26 mouse cellular contexts compared by ENCODE assay signal in the genomic region with DNA sequence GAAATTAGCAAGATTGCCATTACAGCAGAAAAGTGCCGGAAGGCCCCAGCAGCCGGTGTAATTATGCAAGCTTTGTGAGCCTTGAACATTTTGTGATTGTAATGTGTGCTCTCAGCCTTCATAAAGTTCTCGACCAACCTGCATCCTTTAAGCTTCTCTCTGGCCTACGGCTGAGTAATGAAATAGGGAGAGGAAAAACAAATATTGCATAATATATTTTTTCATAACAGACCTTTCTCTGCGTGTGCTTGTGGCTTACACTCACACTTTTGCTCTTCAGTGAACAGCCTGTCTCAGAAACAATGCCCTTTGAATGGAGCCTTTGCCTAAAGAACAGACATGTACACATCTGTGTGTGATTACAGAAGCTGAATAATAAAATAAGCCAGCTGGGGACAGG.
DNase-seq lines count a peak whose midpoint lies in the region; ATAC-seq and TF ChIP-seq lines count a peak whose summit lies in the region.
"Had no signal": no experiment of that assay in that cellular context is flagged by ENCODE, and none has a peak within 500 bp of the region (broad histone marks: within the 10 kb centered on the region; RNA-seq: fewer than 3 reads in every experiment).

No protein-coding gene starts in this region.

- no peak overlapping the region for H3K9ac ChIP-seq in forebrain, embryonic 12.5 days
- H3K9ac ChIP-seq in lung, embryonic 14.5 days: no peak overlapping the region
- H3K9ac ChIP-seq in embryonic facial prominence, embryonic 11.5 days (replicated peaks; ENCODE audit: low read length): no peak overlapping the region
- H3K9ac ChIP-seq: embryonic facial prominence, embryonic 13.5 days; limb, embryonic 15.5 days; liver, embryonic 15.5 days; midbrain, embryonic 12.5 days; neural tube, embryonic 15.5 days; stomach, embryonic 15.5 days had no signal

- no peak overlapping the region for H3K4me3 ChIP-seq in forebrain, embryonic 12.5 days (replicated peaks)
- H3K4me3 ChIP-seq in forebrain, embryonic 10.5 days: no peak overlapping the region
- no peak overlapping the region for H3K4me3 ChIP-seq in lung, embryonic 14.5 days (ENCODE audit: low read depth, low read length)
- no peak overlapping the region for H3K4me3 ChIP-seq in embryonic facial prominence, embryonic 11.5 days (ENCODE audit: low read depth, low read length)
- H3K4me3 ChIP-seq: embryonic facial prominence, embryonic 13.5 days; gastrocnemius, adult 2 months; limb, embryonic 15.5 days; liver, embryonic 15.5 days; midbrain, embryonic 12.5 days; neural tube, embryonic 15.5 days; stomach, embryonic 15.5 days had no signal

- peaks cover 6% of the 10 kb centered on the region for H3K4me1 ChIP-seq in forebrain, embryonic 12.5 days
- peaks cover 8% of the 10 kb centered on the region for H3K4me1 ChIP-seq in forebrain, embryonic 10.5 days
- no peaks in the 10 kb centered on the region; the same call in 1 of the 2 replicates for H3K4me1 ChIP-seq in lung, embryonic 14.5 days (ENCODE audit: insufficient read depth)
- no peaks in the 10 kb centered on the region for H3K4me1 ChIP-seq in embryonic facial prominence, embryonic 11.5 days (ENCODE audit: control insufficient read depth, insufficient read depth, low read length)
- H3K4me1 ChIP-seq: embryonic facial prominence, embryonic 13.5 days; limb, embryonic 15.5 days; liver, embryonic 15.5 days; midbrain, embryonic 12.5 days; stomach, embryonic 15.5 days had no signal

- H3K36me3 ChIP-seq in forebrain, embryonic 12.5 days (replicated peaks): no peaks in the 10 kb centered on the region
- no peaks in the 10 kb centered on the region for H3K36me3 ChIP-seq in forebrain, embryonic 10.5 days (replicated peaks)
- no peaks in the 10 kb centered on the region for H3K36me3 ChIP-seq in lung, embryonic 14.5 days (ENCODE audit: insufficient read depth)
- H3K36me3 ChIP-seq in embryonic facial prominence, embryonic 11.5 days (replicated peaks; ENCODE audit: control insufficient read depth, insufficient read depth, low read depth, low read length): no peaks in the 10 kb centered on the region
- H3K36me3 ChIP-seq: embryonic facial prominence, embryonic 13.5 days; limb, embryonic 15.5 days; liver, embryonic 15.5 days; midbrain, embryonic 12.5 days; neural tube, embryonic 15.5 days; stomach, embryonic 15.5 days had no signal

- no peaks in the 10 kb centered on the region for H3K27me3 ChIP-seq in forebrain, embryonic 12.5 days
- H3K27me3 ChIP-seq in forebrain, embryonic 10.5 days (ENCODE audit: poor library complexity, severe bottlenecking): no peaks in the 10 kb centered on the region
- no peaks in the 10 kb centered on the region for H3K27me3 ChIP-seq in lung, embryonic 14.5 days (ENCODE audit: insufficient read depth, low read length)
- H3K27me3 ChIP-seq in embryonic facial prominence, embryonic 11.5 days (ENCODE audit: control insufficient read depth, insufficient read depth, low read length): no peaks in the 10 kb centered on the region
- H3K27me3 ChIP-seq: CH12.LX; embryonic facial prominence, embryonic 13.5 days; limb, embryonic 15.5 days; liver, embryonic 15.5 days; midbrain, embryonic 12.5 days; neural tube, embryonic 15.5 days; stomach, embryonic 15.5 days had no signal

- WGBS in forebrain, embryonic 12.5 days: 37% methylated on average over 5 of the region's 5 CpGs
- 72% methylated on average over 5 of the region's 5 CpGs for WGBS in forebrain, embryonic 10.5 days
- WGBS in lung, embryonic 14.5 days: 29% methylated on average over 5 of the region's 5 CpGs
- 34% methylated on average over 5 of the region's 5 CpGs for WGBS in embryonic facial prominence, embryonic 11.5 days

- peak; percentile 30; the same call in 1 of the 2 replicates for ATAC-seq in forebrain, embryonic 12.5 days (ENCODE audit: low FRiP score)
- peak; percentile 41; the same call in 1 of the 2 replicates for ATAC-seq in lung, embryonic 14.5 days (ENCODE audit: insufficient read depth)
- ATAC-seq in embryonic facial prominence, embryonic 11.5 days (replicated peaks; ENCODE audit: insufficient number of reproducible peaks, low FRiP score, low TSS enrichment, low read depth): no peak
- ATAC-seq: inflammation-experienced regulatory T-cells, adult 6 months had no signal

- no peak overlapping the region for H3K4me2 ChIP-seq in forebrain, embryonic 12.5 days
- no peak overlapping the region for H3K4me2 ChIP-seq in lung, embryonic 14.5 days
- no peak overlapping the region for H3K4me2 ChIP-seq in embryonic facial prominence, embryonic 11.5 days (ENCODE audit: low read depth, low read length)
- H3K4me2 ChIP-seq: embryonic facial prominence, embryonic 13.5 days; limb, embryonic 15.5 days; liver, embryonic 15.5 days; midbrain, embryonic 12.5 days; neural tube, embryonic 15.5 days; stomach, embryonic 15.5 days had no signal

- no peak overlapping the region for H3K27ac ChIP-seq in forebrain, embryonic 12.5 days
- H3K27ac ChIP-seq in forebrain, embryonic 10.5 days: no peak overlapping the region
- H3K27ac ChIP-seq in lung, embryonic 14.5 days (ENCODE audit: low read depth): no peak overlapping the region
- H3K27ac ChIP-seq in embryonic facial prominence, embryonic 11.5 days (replicated peaks; ENCODE audit: low read depth, low read length): no peak overlapping the region
- H3K27ac ChIP-seq: embryonic facial prominence, embryonic 13.5 days; gastrocnemius, adult 2 months; limb, embryonic 15.5 days; liver, embryonic 15.5 days; midbrain, embryonic 12.5 days; neural tube, embryonic 15.5 days; stomach, embryonic 15.5 days had no signal

- no peaks in the 10 kb centered on the region for H3K9me3 ChIP-seq in forebrain, embryonic 12.5 days
- no peaks in the 10 kb centered on the region for H3K9me3 ChIP-seq in forebrain, embryonic 10.5 days
- no peaks in the 10 kb centered on the region for H3K9me3 ChIP-seq in lung, embryonic 14.5 days (ENCODE audit: low read depth, low read length)
- no peaks in the 10 kb centered on the region for H3K9me3 ChIP-seq in embryonic facial prominence, embryonic 11.5 days (replicated peaks; ENCODE audit: control insufficient read depth, low read length)
- H3K9me3 ChIP-seq: embryonic facial prominence, embryonic 13.5 days; limb, embryonic 15.5 days; liver, embryonic 15.5 days; midbrain, embryonic 12.5 days; neural tube, embryonic 15.5 days; stomach, embryonic 15.5 days had no signal

- TF ChIP-seq CTCF in lung, embryonic 14.5 days (IDR thresholded peaks at IDR 0.05; ENCODE audit: low read depth): no peak

- no peak for DNase-seq in forebrain, embryonic 10.5 days (ENCODE audit: extremely low spot score, low spot score)
- peak; percentile 15 for DNase-seq in lung, embryonic 14.5 days
- DNase-seq in lung, postnatal 25 days (ENCODE audit: low spot score): no peak
- peak; percentile 7 for DNase-seq in 416B (ENCODE audit: low read depth)
- DNase-seq in embryonic facial prominence, embryonic 11.5 days (ENCODE audit: low spot score): peak; percentile 40
- no peak for DNase-seq in cerebellum, postnatal 10 days
- DNase-seq in gastrocnemius, adult 8-10 months (ENCODE audit: low spot score in 2 of 2): no peak
- DNase-seq: adrenal gland, postnatal 14 days; cerebellum, adult 11 months; cerebellum, postnatal 14 days; gastrocnemius, adult 2 months; heart, adult 11 months; heart, postnatal 36 days; kidney, adult 9 months; lung, postnatal 36 days; right cerebral cortex, postnatal 25 days; thymus, adult 18-20 months had no signal

Comparison
In these comparisons a context has a peak if more than half of its experiments do, and no peak if none do; other contexts are left out.
1. DNase-seq: peak in lung, embryonic 14.5 days (single experiment), 416B (single experiment) and embryonic facial prominence, embryonic 11.5 days (single experiment); none in forebrain, embryonic 10.5 days (single experiment), lung, postnatal 25 days (single experiment), cerebellum, postnatal 10 days (0 of 2) and gastrocnemius, adult 8-10 months (0 of 2).